Mouse (Mus musculus) forebrain, embryonic 16.5 days (tissue): ENCODE data around the gene Fam78a. TPM values are rescaled to one million over a fixed set of nuclear protein-coding genes. Genes with fewer than 3 reads are reported as not detected.

Experiments used
- ATAC-seq: fragments of 200-750 bp; cut with Nextera tagmentation; 2 replicates; pipeline ENCODE4 v1.8.0; 2017; ENCODE audit warnings: mild to moderate bottlenecking, moderate library complexity
- H3K27ac ChIP-seq: fragments of 300-500 bp; sonication (generic); 2 replicates; pipeline ENCODE4 v1.5.1; 2014; ENCODE audit warnings: low read length, control low read depth
- H3K27me3 ChIP-seq: fragments of 300-500 bp; sonication (generic); replicated peaks from 2 replicates; pipeline ENCODE4 v1.6.1; 2014; ENCODE audit warnings: low read length; ENCODE audit not compliant: control insufficient read depth, insufficient read depth
- H3K36me3 ChIP-seq: fragments of 300-500 bp; sonication (generic); 2 replicates; pipeline ENCODE4 v1.6.1; 2014; ENCODE audit not compliant: control insufficient read depth, insufficient read depth
- H3K4me1 ChIP-seq: fragments of 300-500 bp; sonication (generic); replicated peaks from 2 replicates; pipeline ENCODE4 v1.6.1; 2014; ENCODE audit warnings: low read length; ENCODE audit not compliant: control insufficient read depth, insufficient read depth
- H3K4me2 ChIP-seq: fragments of 300-500 bp; sonication (generic); 2 replicates; pipeline ENCODE4 v1.6.1; 2014; ENCODE audit warnings: mild to moderate bottlenecking, low read length, control low read depth
- H3K4me3 ChIP-seq: fragments of 300-500 bp; sonication (generic); replicated peaks from 2 replicates; pipeline ENCODE4 v1.5.1; 2014; ENCODE audit warnings: mild to moderate bottlenecking, low read length, control low read depth
- H3K9ac ChIP-seq: fragments of 300-500 bp; sonication (generic); replicated peaks from 2 replicates; pipeline ENCODE4 v1.6.1; 2014; ENCODE audit warnings: low read depth, low read length, control low read depth
- H3K9me3 ChIP-seq: fragments of 300-500 bp; sonication (generic); 2 replicates; pipeline ENCODE4 v1.6.1; 2016; ENCODE audit warnings: low read length; ENCODE audit not compliant: control insufficient read depth
- WGBS: fragments of 180-500 bp; shearing (Covaris S2); extraction: QIAGEN DNeasy Blood & Tissue Kit; methylation state at CpG from one replicate; pipeline ENCODE4 v1.1.7; 2014; 5-methylcytosine and 5-hydroxymethylcytosine counted together
- polyA plus RNA-seq: library from polyadenylated mRNA; unstranded; fragments of >200 nt; fragmentation: Nextera tagmentation; extraction: Ambion mirVana; gene quantifications from 2 replicates; pipeline ENCODE4 v1.2.1, GENCODE M21; 2015

Gene Fam78a
- 0.20 and 0.48 TPM in 2 replicates for polyA plus RNA-seq

DNA sequence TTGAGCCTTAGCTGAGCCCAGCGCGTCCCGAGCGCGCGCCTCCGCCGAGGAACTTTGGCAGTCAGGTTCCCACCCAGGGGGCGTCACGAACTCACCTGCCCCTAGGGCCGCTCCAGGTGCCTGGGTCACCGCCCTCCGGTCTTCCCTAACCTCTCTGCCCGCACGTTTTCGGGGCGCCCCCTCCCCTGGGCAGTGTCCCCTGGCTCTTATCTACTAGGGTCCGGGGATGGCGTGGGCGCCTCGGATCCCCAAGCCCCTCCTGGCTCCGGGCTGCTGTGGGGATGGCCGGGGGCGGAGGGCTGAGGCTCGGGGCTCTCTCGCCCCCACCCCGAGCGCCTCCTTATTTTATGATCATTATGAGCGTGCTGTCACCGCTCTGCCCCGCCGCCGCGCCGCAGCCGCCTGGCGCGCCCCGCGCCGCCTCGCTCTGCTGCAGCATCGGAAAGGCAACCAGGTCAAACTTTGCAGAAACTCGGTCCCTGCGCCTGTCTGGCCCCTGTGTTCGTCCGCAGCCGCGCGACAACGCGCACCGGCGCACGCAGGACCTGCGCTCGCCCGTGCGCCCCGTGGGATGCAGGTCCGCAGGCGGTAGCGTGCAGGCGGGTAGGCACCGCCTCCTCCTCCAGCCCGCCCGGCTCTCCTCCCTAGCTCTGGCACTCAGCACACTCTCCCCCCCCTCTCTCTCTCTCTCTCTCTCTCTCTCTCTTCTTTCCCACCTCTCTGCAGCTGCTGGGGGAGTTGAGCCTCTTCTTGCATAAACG lies at the start of gene Fam78a:
Gene Fam78a (minus strand): TSS at position 747 of the 761 bp plus-strand sequence.
- ATAC-seq = peak; percentile 90
- no peaks in the 10 kb centered on the region for H3K9me3 ChIP-seq
- H3K9ac ChIP-seq = peak within 1 kb of the TSS; percentile 60
- H3K4me3 ChIP-seq = peak within 1 kb of the TSS; percentile 75
- H3K27me3 ChIP-seq = peaks cover 61% of the 10 kb centered on the region
- H3K27ac ChIP-seq = no peak within 1 kb of the TSS
- H3K36me3 ChIP-seq = no peaks in the 10 kb centered on the region
- WGBS = 0% methylated on average over 67 of the region's 68 CpGs
- peak within 1 kb of the TSS; percentile 99 for H3K4me2 ChIP-seq
- peaks cover 22% of the 10 kb centered on the region for H3K4me1 ChIP-seq

DNA sequence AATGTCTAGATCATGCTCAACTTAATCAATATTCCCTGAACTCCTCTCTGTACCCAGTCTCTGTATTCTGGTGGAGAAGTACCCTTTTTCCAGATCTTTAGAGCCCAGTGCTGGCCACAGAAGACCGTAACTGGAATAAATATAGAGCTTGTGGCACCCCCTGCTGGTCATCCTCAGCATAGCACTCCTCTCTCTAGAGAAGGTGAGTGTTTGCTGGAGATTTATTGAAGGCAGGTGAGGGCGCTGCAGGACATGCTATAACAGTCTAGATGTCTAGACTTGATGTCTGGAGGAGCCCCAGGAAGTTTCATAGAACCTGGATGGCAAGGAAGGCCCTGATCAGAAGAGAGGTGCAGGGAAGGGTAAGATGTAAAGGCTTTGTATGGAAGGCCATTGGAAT lies 49.4 kb upstream of the Fam78a start:
- no peak overlapping the region for H3K4me3 ChIP-seq
- H3K27ac ChIP-seq = no peak overlapping the region
- H3K4me1 ChIP-seq = peaks cover 9% of the 10 kb centered on the region
- H3K27me3 ChIP-seq = no peaks in the 10 kb centered on the region
- no peak overlapping the region for H3K4me2 ChIP-seq
- WGBS = 6% methylated on average over 2 of the region's 2 CpGs
- H3K36me3 ChIP-seq = no peaks in the 10 kb centered on the region
- no peak overlapping the region for H3K9ac ChIP-seq
- no peak for ATAC-seq
- H3K9me3 ChIP-seq = no peaks in the 10 kb centered on the region

DNA sequence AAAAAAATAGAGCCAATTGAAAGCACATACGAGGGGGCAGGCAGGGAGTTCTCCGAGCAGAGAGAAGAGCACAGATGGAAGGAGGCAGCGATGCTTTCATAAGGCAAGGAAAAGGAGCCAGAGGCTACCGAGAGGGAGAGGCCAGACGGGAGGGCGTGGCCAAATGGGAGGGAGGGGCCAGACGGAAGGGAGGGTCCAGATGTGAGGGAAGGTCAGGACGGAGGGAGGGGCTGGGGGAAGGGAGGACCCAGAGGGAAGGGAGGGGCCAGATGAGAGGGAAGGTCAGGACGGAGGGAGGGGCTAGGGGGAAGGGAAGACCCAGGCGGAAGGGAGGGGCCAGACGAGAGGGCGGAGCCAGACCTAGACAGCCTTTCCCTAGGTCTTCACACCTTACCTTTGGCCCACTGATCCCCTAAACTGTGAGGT lies 47.9 kb upstream of the Fam78a start:
- ATAC-seq = no peak
- WGBS = 1% methylated on average over 10 of the region's 12 CpGs
- no peaks in the 10 kb centered on the region for H3K36me3 ChIP-seq
- H3K27me3 ChIP-seq = no peaks in the 10 kb centered on the region
- H3K4me1 ChIP-seq = peaks cover 6% of the 10 kb centered on the region
- no peak overlapping the region for H3K27ac ChIP-seq
- no peaks in the 10 kb centered on the region for H3K9me3 ChIP-seq
- no peak overlapping the region for H3K4me2 ChIP-seq
- no peak overlapping the region for H3K9ac ChIP-seq
- H3K4me3 ChIP-seq = no peak overlapping the region

- 68% methylated on average over 6 of the region's 6 CpGs for WGBS
Measured at GRCm38 (mm10) chr2:32131866-32132566, 47.4 kb upstream of the Fam78a start.

DNA sequence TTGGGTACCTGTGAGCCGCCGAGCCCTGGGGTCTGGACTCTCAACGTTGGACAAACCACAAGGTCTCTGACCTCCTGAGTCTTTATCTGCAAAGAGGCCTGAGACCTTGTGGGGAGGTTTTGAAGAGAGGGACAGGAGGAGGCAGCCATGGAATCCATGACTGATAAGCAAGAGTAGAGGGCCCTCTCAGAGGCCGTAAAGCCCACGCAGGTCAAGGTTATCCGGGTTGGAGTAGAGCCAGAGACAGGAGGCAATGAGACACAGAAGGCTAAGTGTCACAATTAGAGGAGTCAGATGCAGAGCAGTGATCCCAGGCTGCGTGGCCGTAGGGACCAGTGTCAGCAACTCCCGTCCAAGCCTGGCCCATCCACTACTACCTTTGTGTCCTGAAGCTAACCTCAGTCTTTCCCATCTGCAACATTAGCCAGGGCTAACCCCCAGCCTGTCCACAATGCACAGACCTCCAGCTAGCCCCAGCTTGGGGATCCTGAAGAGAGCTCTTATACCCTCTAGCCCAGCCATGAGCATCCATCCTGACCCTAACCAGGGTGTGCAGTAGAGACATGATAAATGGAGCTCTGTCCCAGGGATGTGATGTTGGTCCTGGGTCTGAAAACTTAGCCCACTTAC lies 46.7 kb upstream of the Fam78a start:
- Histone ChIP-seq H3K9me3 (no peaks in the 10 kb centered on the region), H3K4me2 (no peak overlapping the region), H3K36me3 (no peaks in the 10 kb centered on the region), H3K27ac (no peak overlapping the region), H3K9ac (no peak overlapping the region), H3K4me1 (no peaks in the 10 kb centered on the region), H3K4me3 (no peak overlapping the region), H3K27me3 (no peaks in the 10 kb centered on the region)
- ATAC-seq = no peak
- 87% methylated on average over 9 of the region's 9 CpGs for WGBS

More at GRCm38 (mm10) chr2:32131866-32132566, 47.4 kb upstream of the Fam78a start:
- Histone ChIP-seq H3K9ac (no peak overlapping the region), H3K9me3 (no peaks in the 10 kb centered on the region), H3K4me3 (no peak overlapping the region), H3K4me1 (peaks cover under 1% of the 10 kb centered on the region), H3K27me3 (no peaks in the 10 kb centered on the region), H3K27ac (no peak overlapping the region), H3K4me2 (no peak overlapping the region), H3K36me3 (no peaks in the 10 kb centered on the region)
- no peak for ATAC-seq

- 35% methylated on average over 6 of the region's 6 CpGs for WGBS
- Histone ChIP-seq H3K4me3 (no peak overlapping the region), H3K4me2 (no peak overlapping the region), H3K9ac (no peak overlapping the region), H3K27ac (no peak overlapping the region), H3K4me1 (no peaks in the 10 kb centered on the region), H3K9me3 (no peaks in the 10 kb centered on the region), H3K36me3 (no peaks in the 10 kb centered on the region), H3K27me3 (no peaks in the 10 kb centered on the region)
- ATAC-seq = no peak
Measured at GRCm38 (mm10) chr2:32130435-32130834, 45.8 kb upstream of the Fam78a start.

GRCm38 (mm10) chr2:32129383-32130074 lies 44.9 kb upstream of the Fam78a start:
- no peak overlapping the region for H3K4me3 ChIP-seq
- no peaks in the 10 kb centered on the region for H3K36me3 ChIP-seq
- H3K4me1 ChIP-seq = no peaks in the 10 kb centered on the region
- H3K9ac ChIP-seq = no peak overlapping the region
- no peaks in the 10 kb centered on the region for H3K27me3 ChIP-seq
- H3K9me3 ChIP-seq = no peaks in the 10 kb centered on the region
- H3K4me2 ChIP-seq = no peak overlapping the region
- H3K27ac ChIP-seq = no peak overlapping the region
- ATAC-seq = no peak
- 59% methylated on average over 11 of the region's 11 CpGs for WGBS

GRCm38 (mm10) chr2:32128536-32128841 lies 43.8 kb upstream of the Fam78a start:
- no peak for ATAC-seq
- Histone ChIP-seq H3K4me3 (no peak overlapping the region), H3K36me3 (no peaks in the 10 kb centered on the region), H3K4me1 (no peaks in the 10 kb centered on the region), H3K27me3 (no peaks in the 10 kb centered on the region), H3K27ac (no peak overlapping the region), H3K9me3 (no peaks in the 10 kb centered on the region), H3K4me2 (no peak overlapping the region), H3K9ac (no peak overlapping the region)
- 86% methylated on average over 5 of the region's 5 CpGs for WGBS
